In the genomic region with DNA sequence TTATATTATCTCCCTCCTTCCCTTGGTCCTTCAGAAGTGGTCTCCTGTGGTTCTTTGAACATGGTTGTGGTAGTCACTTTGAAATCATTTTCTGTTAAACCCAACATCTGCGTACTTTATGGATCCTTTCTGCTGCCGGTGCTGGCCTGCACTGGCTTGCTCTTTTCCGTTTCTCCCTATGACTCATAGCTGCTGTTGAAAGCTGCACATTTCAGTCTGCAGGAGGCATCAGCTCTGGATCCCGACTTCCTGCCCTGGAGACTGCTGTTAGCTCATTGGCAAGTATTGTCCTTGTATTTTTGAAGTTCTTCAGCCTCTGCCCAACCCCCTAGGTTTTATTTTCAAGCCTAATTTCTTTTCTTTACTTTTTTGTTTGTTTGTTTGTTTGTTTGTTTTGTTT, we compare ENCODE assay signal across 18 mouse cellular contexts. TPM values are rescaled to one million over a fixed set of nuclear protein-coding genes. Genes with fewer than 3 reads are reported as not detected.
DNase-seq lines count a peak whose midpoint lies in the region; ATAC-seq and TF ChIP-seq lines count a peak whose summit lies in the region.
"Had no signal": no experiment of that assay in that cellular context is flagged by ENCODE, and none has a peak within 500 bp of the region (broad histone marks: within the 10 kb centered on the region; RNA-seq: fewer than 3 reads in every experiment).

No protein-coding gene starts in this region.

- H3K27ac ChIP-seq in heart, embryonic 13.5 days (replicated peaks), result peak overlapping the region; percentile 42; the same call in 1 of the 2 replicates
- H3K27ac ChIP-seq in heart, embryonic 10.5 days, result no peak overlapping the region
- peak overlapping the region; percentile 15; the same call in 1 of the 2 replicates for H3K27ac ChIP-seq in heart, postnatal 0 days (ENCODE audit: low read depth)
- H3K27ac ChIP-seq: hindbrain, embryonic 10.5 days; stomach, embryonic 15.5 days had no signal

- POLR2A ChIA-PET in Patski (lab: Charles Lee), result no interaction called here

- DNase-seq in heart, embryonic 10.5 days (ENCODE audit: low spot score), result no peak
- peak; percentile 38 for DNase-seq in lung, postnatal 10 days
- no peak for DNase-seq in lung, adult 2 months
- no peak for DNase-seq in Patski (ENCODE audit: low read depth, low spot score)
- DNase-seq in heart, postnatal 0 days (ENCODE audit: low spot score), result peak; percentile 64
- no peak for DNase-seq in natural killer cell, adult 2 months (ENCODE audit: low spot score in 2 of 2)
- DNase-seq: cerebellum, adult 18-20 months; kidney, adult 11 months had no signal

- H3K9me3 ChIP-seq in heart, embryonic 13.5 days, result no peaks in the 10 kb centered on the region
- no peaks in the 10 kb centered on the region for H3K9me3 ChIP-seq in heart, embryonic 10.5 days
- no peaks in the 10 kb centered on the region for H3K9me3 ChIP-seq in heart, postnatal 0 days (replicated peaks; ENCODE audit: control insufficient read depth, low read length)
- H3K9me3 ChIP-seq: hindbrain, embryonic 10.5 days; stomach, embryonic 15.5 days had no signal

- TF ChIP-seq CTCF in lung, adult 2 months (IDR thresholded peaks at IDR 0.05; ENCODE audit: insufficient read depth, low read length), result no peak
- TF ChIP-seq CTCF in Patski (IDR thresholded peaks at IDR 0.05), result peak; percentile 37
- TF ChIP-seq CTCF in heart, postnatal 0 days (IDR thresholded peaks at IDR 0.05; ENCODE audit: low read depth), result peak; percentile 14; the same call in 1 of the 2 replicates

- no peak for TF ChIP-seq EP300 in heart, postnatal 0 days (IDR thresholded peaks at IDR 0.05; ENCODE audit: low read depth)

- TF ChIP-seq POLR2A in lung, adult 2 months (IDR thresholded peaks at IDR 0.05; ENCODE audit: borderline replicate concordance, extremely low read depth, low read depth, low read length), result no peak

- H3K4me2 ChIP-seq in heart, embryonic 13.5 days, result no peak overlapping the region
- H3K4me2 ChIP-seq in heart, postnatal 0 days (ENCODE audit: low read depth, low read length), result no peak overlapping the region
- H3K4me2 ChIP-seq: stomach, embryonic 15.5 days had no signal

- CTCF ChIA-PET in Patski (lab: Charles Lee), result no interaction called here

- H3K36me3 ChIP-seq in heart, embryonic 13.5 days, result no peaks in the 10 kb centered on the region
- no peaks in the 10 kb centered on the region for H3K36me3 ChIP-seq in heart, embryonic 10.5 days
- H3K36me3 ChIP-seq in heart, postnatal 0 days (replicated peaks; ENCODE audit: control insufficient read depth, insufficient read depth, low read length), result no peaks in the 10 kb centered on the region
- H3K36me3 ChIP-seq: hindbrain, embryonic 10.5 days; stomach, embryonic 15.5 days had no signal

- H3K4me1 ChIP-seq in heart, embryonic 13.5 days, result peaks cover 7% of the 10 kb centered on the region
- H3K4me1 ChIP-seq in heart, embryonic 10.5 days, result 0 out of 2 replicates have a peak, but pooled peaks cover 3% of the 10 kb centered on the region
- H3K4me1 ChIP-seq in lung, adult 2 months (ENCODE audit: control insufficient read depth, insufficient read depth, low read length), result no peaks in the 10 kb centered on the region; the same call in 1 of the 2 replicates
- H3K4me1 ChIP-seq in heart, postnatal 0 days (ENCODE audit: control insufficient read depth, insufficient read depth), result peaks cover 7% of the 10 kb centered on the region; the same call in 1 of the 2 replicates
- H3K4me1 ChIP-seq: stomach, embryonic 15.5 days had no signal

- no peak for ATAC-seq in heart, embryonic 13.5 days (ENCODE audit: extremely low read depth, insufficient number of reproducible peaks, low FRiP score, low TSS enrichment)
- ATAC-seq in Patski, result no peak
- ATAC-seq in heart, postnatal 0 days (ENCODE audit: insufficient read depth, low read depth), result peak; percentile 53; the same call in 1 of the 2 replicates
- ATAC-seq: activated CD4-positive, CD25-positive, alpha-beta regulatory T cell, adult 4 months had no signal

- no peaks in the 10 kb centered on the region for H3K27me3 ChIP-seq in heart, embryonic 13.5 days (replicated peaks)
- no peaks in the 10 kb centered on the region for H3K27me3 ChIP-seq in heart, embryonic 10.5 days (ENCODE audit: insufficient read depth, poor library complexity, severe bottlenecking)
- H3K27me3 ChIP-seq in Patski, result no peaks in the 10 kb centered on the region
- no peaks in the 10 kb centered on the region for H3K27me3 ChIP-seq in heart, postnatal 0 days (ENCODE audit: control insufficient read depth, insufficient read depth, low read length)
- H3K27me3 ChIP-seq: stomach, embryonic 15.5 days had no signal

- in situ Hi-C loops in Patski (cut with MboI; ENCODE audit: low pct_unique_long_range_greater_than_20kb), result no loop called here

- no peak overlapping the region for H3K4me3 ChIP-seq in heart, embryonic 13.5 days
- H3K4me3 ChIP-seq in heart, embryonic 10.5 days, result no peak overlapping the region
- no peak overlapping the region for H3K4me3 ChIP-seq in lung, adult 2 months (replicated peaks; ENCODE audit: extremely low read depth, low read depth, low read length)
- H3K4me3 ChIP-seq in heart, postnatal 0 days (ENCODE audit: low read depth, low read length), result no peak overlapping the region
- H3K4me3 ChIP-seq: hindbrain, embryonic 10.5 days; stomach, embryonic 15.5 days had no signal

- no peak overlapping the region for H3K9ac ChIP-seq in heart, embryonic 13.5 days
- H3K9ac ChIP-seq in heart, postnatal 0 days (replicated peaks; ENCODE audit: low read depth, low read length), result no peak overlapping the region
- H3K9ac ChIP-seq: stomach, embryonic 15.5 days had no signal

- WGBS in heart, embryonic 13.5 days, result 37% methylated on average over 4 of the region's 4 CpGs
- WGBS in heart, embryonic 10.5 days, result 49% methylated on average over 4 of the region's 4 CpGs
- 27% methylated on average over 4 of the region's 4 CpGs for WGBS in lung, adult 2 months
- 32% methylated on average over 4 of the region's 4 CpGs for WGBS in heart, postnatal 0 days

RNA-seq across cellular contexts. Expression of gene Fam50b, which starts 31.9 kb away (rescaled TPM):
- polyA plus RNA-seq in heart, embryonic 13.5 days (2015; fragmentation: Nextera tagmentation; extraction: Ambion mirVana), result not detected in 2 replicates
- polyA plus RNA-seq in heart, embryonic 10.5 days (2016; fragmentation: Nextera tagmentation; extraction: Ambion mirVana), result not detected in 2 replicates
- polyA plus RNA-seq in lung, adult 2 months (2012; rRNA removed), result 0.27 TPM in 1 of 2 replicates, not detected in the other
- polyA plus RNA-seq in Patski (2021), result not detected
- total RNA-seq in heart, postnatal 0 days (2014; rRNA removed; ENCODE audit: low replicate concordance), result not detected in 2 replicates
- not detected in 2 replicates for polyA plus RNA-seq in heart, postnatal 0 days (2015; fragmentation: Nextera tagmentation; extraction: Ambion mirVana)
- total RNA-seq: gastrocnemius, adult 8-10 months; left cerebral cortex, adult 18-20 months; liver, adult 2 months; megakaryocyte progenitor cell, adult 5-6 weeks had no signal
- polyA plus RNA-seq: activated CD4-positive, CD25-positive, alpha-beta regulatory T cell, adult 4 months; forebrain, embryonic 11.5 days; midbrain, postnatal 0 days; stomach, embryonic 15.5 days had no signal

Comparison
In these comparisons a context has a peak if more than half of its experiments do, and no peak if none do; other contexts are left out.
1. DNase-seq: peak in lung, postnatal 10 days (single experiment) and heart, postnatal 0 days (single experiment); none in heart, embryonic 10.5 days (single experiment), lung, adult 2 months (single experiment), Patski (single experiment) and natural killer cell, adult 2 months (0 of 2).